Mouse (Mus musculus): ENCODE data around the gene Gm10715. TPM values are rescaled to one million over a fixed set of nuclear protein-coding genes. Genes with fewer than 3 reads are reported as not detected.
"Not testable (repeated sequence)": the region's sequence is repeated elsewhere in the genome, so short reads cannot be mapped to it uniquely, and the experiment has no call there.

Gene Gm10715
- polyA plus RNA-seq, 1 experiment from 2014 or later = not detected

- not testable (repeated sequence) for H3K9me3 ChIP-seq (ENCODE audit: low read length); H3K9ac ChIP-seq (replicated peaks); H3K27ac ChIP-seq (ENCODE audit: low read depth); H3K4me2 ChIP-seq (ENCODE audit: low read depth, low read length); H3K36me3 ChIP-seq (replicated peaks; ENCODE audit: insufficient read depth, low read length); ATAC-seq; H3K4me3 ChIP-seq (ENCODE audit: low read depth, low read length); H3K27me3 ChIP-seq (ENCODE audit: insufficient read depth, low read length); H3K4me1 ChIP-seq (ENCODE audit: insufficient read depth); DNase-seq
- 57% methylated on average over 4 of the region's 4 CpGs for WGBS (ENCODE audit: insufficient replicate concordance)
Observed at GRCm38 (mm10) chr9:3038161-3038560, 1.5 kb downstream of the Gm10715 start.

Small RNAs within 50 kb of the gene (microRNA-seq; reads per million reads assigned to microRNA genes)
- not detected for gene Mir101c

Other genes starting within 250 kb of the Gm10715 start
- not detected in 2 replicates for gene Gm10722, start 36.0 kb upstream of the Gm10715 start, polyA plus RNA-seq (2015; fragmentation: Nextera tagmentation; extraction: Ambion mirVana)
- gene Gm11168, start 33.5 kb upstream of the Gm10715 start, polyA plus RNA-seq (2015; fragmentation: Nextera tagmentation; extraction: Ambion mirVana) = not detected in 2 replicates
- not detected in 2 replicates for gene Gm10721, start 23.7 kb upstream of the Gm10715 start, polyA plus RNA-seq (2015; fragmentation: Nextera tagmentation; extraction: Ambion mirVana)
- gene Gm10720, start 21.2 kb upstream of the Gm10715 start, polyA plus RNA-seq (2015; fragmentation: Nextera tagmentation; extraction: Ambion mirVana) = not detected in 2 replicates
- not detected in 2 replicates for gene Gm10719, start 19.5 kb upstream of the Gm10715 start, polyA plus RNA-seq (2015; fragmentation: Nextera tagmentation; extraction: Ambion mirVana)
- 0.31 TPM in 1 of 2 replicates, not detected in the other for gene Gm10718, start 13.3 kb upstream of the Gm10715 start, polyA plus RNA-seq (2015; fragmentation: Nextera tagmentation; extraction: Ambion mirVana)
- not detected in 2 replicates for gene Gm10717, start 11.5 kb upstream of the Gm10715 start, polyA plus RNA-seq (2015; fragmentation: Nextera tagmentation; extraction: Ambion mirVana)
- gene Gm17535, start 2.3 kb upstream of the Gm10715 start, polyA plus RNA-seq (2015; fragmentation: Nextera tagmentation; extraction: Ambion mirVana) = not detected in 2 replicates

Measured in liver, postnatal 0 days (tissue).